Mouse (Mus musculus) urinary bladder, postnatal 10 days (tissue): ENCODE results near the gene Gm20388.

Experiments
- DNase-seq: peaks from one replicate; pipeline ENCODE4 v3.0.0; 2022; ENCODE audit warnings: low spot score

The Gm20388 gene

GRCm38 (mm10) chr8:122355642-122356606 is 2445.3 kb downstream of the Gm20388 start:
- DNase-seq: no peak

GRCm38 (mm10) chr8:122357202-122357601 is 2446.6 kb downstream of the Gm20388 start:
- no peak for DNase-seq

GRCm38 (mm10) chr8:122357641-122358040 is 2447.0 kb downstream of the Gm20388 start:
- no peak for DNase-seq

GRCm38 (mm10) chr8:122359111-122359775 is 2448.6 kb downstream of the Gm20388 start:
- no peak for DNase-seq

- no peak for DNase-seq
Observed at GRCm38 (mm10) chr8:122360696-122361416, 2450.2 kb downstream of the Gm20388 start, which contains the start of gene Trhr2. Gene Trhr2, minus strand, starts transcription at chr8:122360746.

GRCm38 (mm10) chr8:122362271-122362670 is 2451.6 kb downstream of the Gm20388 start:
- no peak for DNase-seq

- no peak for DNase-seq
Observed at GRCm38 (mm10) chr8:122362967-122363366, 2452.3 kb downstream of the Gm20388 start.

GRCm38 (mm10) chr8:122368494-122368893 is 2457.9 kb downstream of the Gm20388 start:
- no peak for DNase-seq

- peak; percentile 51 for DNase-seq
Observed at GRCm38 (mm10) chr8:122369665-122370064, 2459.0 kb downstream of the Gm20388 start.

GRCm38 (mm10) chr8:122371706-122372105 is 2461.1 kb downstream of the Gm20388 start:
- no peak for DNase-seq

GRCm38 (mm10) chr8:122375320-122375719 is 2464.7 kb downstream of the Gm20388 start:
- no peak for DNase-seq

GRCm38 (mm10) chr8:122375751-122376364 is 2465.2 kb downstream of the Gm20388 start:
- no peak for DNase-seq

GRCm38 (mm10) chr8:122376365-122377231 is 2466.0 kb downstream of the Gm20388 start, which contains the start of gene Zc3h18:
Gene Zc3h18, plus strand, starts transcription at chr8:122376609.
- peak; percentile 99 for DNase-seq

- DNase-seq: no peak
Observed at GRCm38 (mm10) chr8:122383039-122383438, 2472.4 kb downstream of the Gm20388 start.

GRCm38 (mm10) chr8:122389357-122389756 is 2478.7 kb downstream of the Gm20388 start:
- DNase-seq: no peak

- DNase-seq: no peak
Observed at GRCm38 (mm10) chr8:122390758-122391157, 2480.1 kb downstream of the Gm20388 start.

GRCm38 (mm10) chr8:122393717-122394116 is 2483.1 kb downstream of the Gm20388 start:
- DNase-seq: no peak

GRCm38 (mm10) chr8:122395291-122395690 is 2484.7 kb downstream of the Gm20388 start:
- no peak for DNase-seq

- DNase-seq: no peak
Observed at GRCm38 (mm10) chr8:122398186-122398585, 2487.5 kb downstream of the Gm20388 start.

- no peak for DNase-seq
Observed at GRCm38 (mm10) chr8:122405146-122405805, 2494.6 kb downstream of the Gm20388 start.
